Mouse (Mus musculus): Measurements from ENCODE around the gene Tfpt.

DNA sequence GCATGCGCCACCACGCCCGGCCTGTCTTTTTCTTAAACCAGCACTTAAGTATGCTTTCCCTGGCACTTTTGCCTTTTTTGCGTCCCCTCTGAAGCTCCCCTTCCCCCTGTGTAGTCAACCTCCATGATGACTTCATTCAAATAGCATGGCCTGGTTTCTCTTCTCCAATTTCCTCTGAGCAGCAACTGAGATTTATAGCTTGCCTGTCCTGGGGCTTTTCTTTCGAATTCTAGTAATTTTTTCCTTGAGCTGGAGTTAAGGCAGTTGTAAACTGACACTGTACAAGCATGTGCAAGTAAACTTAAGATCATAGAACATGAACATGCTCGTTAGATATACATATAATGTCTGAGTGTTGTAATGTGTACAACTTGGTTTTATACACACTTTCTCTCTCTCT, 22.3 kb downstream of the Tfpt start:
- no peak for TF ChIP-seq CTCF (IDR thresholded peaks at IDR 0.05; ENCODE audit: low read depth, low read length)
- TF ChIP-seq GATA1 (IDR thresholded peaks at IDR 0.05; ENCODE audit: borderline replicate concordance, low read length) = no peak
- no peak for TF ChIP-seq POLR2AphosphoS5 (IDR thresholded peaks at IDR 0.05; ENCODE audit: insufficient replicate concordance, low read depth, low read length)
- TF ChIP-seq TAL1 (conservative IDR thresholded peaks at IDR 0.05; ENCODE audit: low read depth, low read length) = no peak

Data from G1E (cell line).